Mouse (Mus musculus): Measurements from ENCODE around the gene Kif21b. TPM values are rescaled to one million over a fixed set of nuclear protein-coding genes. Genes with fewer than 3 reads are reported as not detected.

The Kif21b gene
- polyA plus RNA-seq, 1 experiment from 2014 or later = 2.9 TPM

GRCm38 (mm10) chr1:136220037-136220871 lies 89.1 kb downstream of the Kif21b start:
- no peak overlapping the region for H3K27ac ChIP-seq
- no peak overlapping the region for H3K4me2 ChIP-seq
- 63% methylated on average over 10 of the region's 10 CpGs for WGBS (ENCODE audit: insufficient replicate concordance)
- no peak overlapping the region for H3K9ac ChIP-seq
- no peak overlapping the region for H3K4me3 ChIP-seq
- no peaks in the 10 kb centered on the region for H3K9me3 ChIP-seq (replicated peaks)
- no peaks in the 10 kb centered on the region for H3K4me1 ChIP-seq
- ATAC-seq = no peak
- H3K36me3 ChIP-seq = no peaks in the 10 kb centered on the region
- H3K27me3 ChIP-seq (replicated peaks) = peaks cover 51% of the 10 kb centered on the region

GRCm38 (mm10) chr1:136222386-136222785 lies 91.2 kb downstream of the Kif21b start:
- Histone ChIP-seq H3K27ac (no peak overlapping the region), H3K4me3 (no peak overlapping the region), H3K9ac (no peak overlapping the region), H3K4me1 (no peaks in the 10 kb centered on the region), H3K9me3 (replicated peaks) (no peaks in the 10 kb centered on the region), H3K4me2 (no peak overlapping the region), H3K36me3 (no peaks in the 10 kb centered on the region), H3K27me3 (replicated peaks) (peaks cover 56% of the 10 kb centered on the region)
- no peak for ATAC-seq
- WGBS (ENCODE audit: insufficient replicate concordance) = 72% methylated on average over 10 of the region's 10 CpGs

GRCm38 (mm10) chr1:136223758-136224342 lies 92.7 kb downstream of the Kif21b start:
- Histone ChIP-seq H3K36me3 (no peaks in the 10 kb centered on the region), H3K4me2 (no peak overlapping the region), H3K27me3 (replicated peaks) (peaks cover 69% of the 10 kb centered on the region), H3K4me3 (no peak overlapping the region), H3K4me1 (peaks cover 13% of the 10 kb centered on the region), H3K9me3 (replicated peaks) (no peaks in the 10 kb centered on the region), H3K27ac (no peak overlapping the region), H3K9ac (no peak overlapping the region)
- WGBS (ENCODE audit: insufficient replicate concordance) = 72% methylated on average over 10 of the region's 10 CpGs
- ATAC-seq = no peak

- Histone ChIP-seq H3K9ac (no peak overlapping the region), H3K4me2 (no peak overlapping the region), H3K27me3 (replicated peaks) (peaks cover 76% of the 10 kb centered on the region), H3K4me1 (peaks cover 24% of the 10 kb centered on the region), H3K27ac (no peak overlapping the region), H3K36me3 (no peaks in the 10 kb centered on the region), H3K4me3 (no peak overlapping the region), H3K9me3 (replicated peaks) (no peaks in the 10 kb centered on the region)
- 80% methylated on average over 8 of the region's 8 CpGs for WGBS (ENCODE audit: insufficient replicate concordance)
- no peak for ATAC-seq
Measured at GRCm38 (mm10) chr1:136225846-136226245, 94.7 kb downstream of the Kif21b start.

GRCm38 (mm10) chr1:136226626-136227025 lies 95.4 kb downstream of the Kif21b start:
- Histone ChIP-seq H3K27me3 (replicated peaks) (peaks cover 76% of the 10 kb centered on the region), H3K9ac (no peak overlapping the region), H3K4me1 (peaks cover 31% of the 10 kb centered on the region), H3K4me2 (no peak overlapping the region), H3K9me3 (replicated peaks) (no peaks in the 10 kb centered on the region), H3K27ac (no peak overlapping the region), H3K4me3 (no peak overlapping the region), H3K36me3 (no peaks in the 10 kb centered on the region)
- no peak for ATAC-seq
- WGBS (ENCODE audit: insufficient replicate concordance) = 73% methylated on average over 8 of the region's 8 CpGs

Other genes with a start within 250 kb of the Kif21b start
- not detected in 2 replicates for gene Pkp1, start 212.2 kb upstream of the Kif21b start, polyA plus RNA-seq (2016; fragmentation: Nextera tagmentation; extraction: Ambion mirVana)
- not detected in 2 replicates for gene Igfn1, start 125.0 kb upstream of the Kif21b start, polyA plus RNA-seq (2016; fragmentation: Nextera tagmentation; extraction: Ambion mirVana)
- 95.0 and 103 TPM in 2 replicates for gene Tmem9, start 123.2 kb upstream of the Kif21b start, polyA plus RNA-seq (2016; fragmentation: Nextera tagmentation; extraction: Ambion mirVana)
- gene Ascl5, start 80.6 kb upstream of the Kif21b start, polyA plus RNA-seq (2016; fragmentation: Nextera tagmentation; extraction: Ambion mirVana) = not detected in 2 replicates
- gene Cacna1s, start 78.6 kb upstream of the Kif21b start, polyA plus RNA-seq (2016; fragmentation: Nextera tagmentation; extraction: Ambion mirVana) = 0.08 and 0.20 TPM in 2 replicates
- not detected in 2 replicates for gene Mroh3, start 81.4 kb downstream of the Kif21b start, polyA plus RNA-seq (2016; fragmentation: Nextera tagmentation; extraction: Ambion mirVana)
- gene Inava, start 102.9 kb downstream of the Kif21b start, polyA plus RNA-seq (2016; fragmentation: Nextera tagmentation; extraction: Ambion mirVana) = 0.67 and 1.0 TPM in 2 replicates
- not detected in 2 replicates for gene Gpr25, start 129.5 kb downstream of the Kif21b start, polyA plus RNA-seq (2016; fragmentation: Nextera tagmentation; extraction: Ambion mirVana)
- 10.9 and 11.1 TPM in 2 replicates for gene Camsap2, start 214.7 kb downstream of the Kif21b start, polyA plus RNA-seq (2016; fragmentation: Nextera tagmentation; extraction: Ambion mirVana)